Mouse (Mus musculus) ES-Bruce4 (cell line): ENCODE measurements at regions not wholly inside any gene's neighbourhood (a gene's known extent, or its start where the extent isn't known, plus 50 kb on each side); places are given as distances from the start of the nearest gene placed in this dataset.

Experiments used
- CTCF ChIP-seq: IDR thresholded peaks from one replicate; pipeline ENCODE4 v1.8.1; 2011; ENCODE audit warnings: low read depth, low read length
- POLR2A ChIP-seq: IDR thresholded peaks from one replicate; pipeline ENCODE4 v1.8.1; 2011; ENCODE audit warnings: low read length; ENCODE audit not compliant: insufficient read depth

DNA sequence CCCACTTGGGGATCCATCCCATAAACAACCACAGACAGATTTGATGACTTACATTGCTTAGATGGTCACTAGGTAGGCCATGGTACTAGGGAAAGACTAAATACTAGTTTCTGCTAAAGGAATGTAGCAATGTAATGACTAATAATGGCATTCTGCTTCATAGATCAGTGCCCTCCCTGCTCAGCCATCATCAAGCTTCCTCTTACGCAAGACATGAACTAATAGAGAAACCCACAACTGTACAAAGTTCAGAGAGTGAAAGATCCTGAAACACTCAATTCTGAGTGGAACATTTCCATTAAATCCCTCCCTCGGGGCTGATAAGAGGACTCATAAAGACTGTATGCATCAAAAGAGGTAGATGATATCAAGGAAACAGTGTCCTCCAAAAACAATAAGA is 198.4 kb upstream of the Speer4f2 start:
- TF ChIP-seq CTCF (no peak), POLR2A (no peak)
